Mouse (Mus musculus) heart, embryonic 12.5 days (tissue): Measurements from ENCODE around the gene Cpn1. TPM values are rescaled to one million over a fixed set of nuclear protein-coding genes. Genes with fewer than 3 reads are reported as not detected.
"Not testable (repeated sequence)": the region's sequence is repeated elsewhere in the genome, so short reads cannot be mapped to it uniquely, and the experiment has no call there.

Experiments used
- ATAC-seq: fragments of 200-750 bp; cut with Nextera tagmentation; 2 replicates; pipeline ENCODE4 v1.8.0; 2017; ENCODE audit warnings: moderate TSS enrichment, moderate library complexity; ENCODE audit not compliant: insufficient number of reproducible peaks, low FRiP score
- H3K27ac ChIP-seq: fragments of 300-500 bp; sonication (generic); 2 replicates; pipeline ENCODE4 v1.5.1; 2016; ENCODE audit warnings: mild to moderate bottlenecking, moderate library complexity; ENCODE audit not compliant: poor library complexity, severe bottlenecking
- H3K27me3 ChIP-seq: fragments of 300-500 bp; sonication (generic); replicated peaks from 2 replicates; pipeline ENCODE4 v1.6.1; 2016; ENCODE audit warnings: mild to moderate bottlenecking, moderate library complexity
- H3K36me3 ChIP-seq: fragments of 300-500 bp; sonication (generic); 2 replicates; pipeline ENCODE4 v1.6.1; 2016; ENCODE audit warnings: mild to moderate bottlenecking, moderate library complexity
- H3K4me1 ChIP-seq: fragments of 300-500 bp; sonication (generic); replicated peaks from 2 replicates; pipeline ENCODE4 v1.6.1; 2016; ENCODE audit warnings: mild to moderate bottlenecking
- H3K4me2 ChIP-seq: fragments of 300-500 bp; sonication (generic); 2 replicates; pipeline ENCODE4 v1.6.1; 2016; ENCODE audit warnings: mild to moderate bottlenecking, moderate library complexity
- H3K4me3 ChIP-seq: fragments of 300-500 bp; sonication (generic); 2 replicates; pipeline ENCODE4 v1.5.1; 2016; ENCODE audit warnings: mild to moderate bottlenecking
- H3K9ac ChIP-seq: fragments of 300-500 bp; sonication (generic); 2 replicates; pipeline ENCODE4 v1.6.1; 2016; ENCODE audit warnings: mild to moderate bottlenecking, moderate library complexity
- H3K9me3 ChIP-seq: fragments of 300-500 bp; sonication (generic); replicated peaks from 2 replicates; pipeline ENCODE4 v1.6.1; 2016; ENCODE audit warnings: mild to moderate bottlenecking, moderate library complexity
- WGBS: fragments of 180-500 bp; shearing (Covaris S2); methylation state at CpG from one replicate; pipeline ENCODE4 v1.1.7; 2016; 5-methylcytosine and 5-hydroxymethylcytosine counted together
- polyA plus RNA-seq: library from polyadenylated mRNA; unstranded; fragments of >200 nt; fragmentation: Nextera tagmentation; extraction: Ambion mirVana; gene quantifications from 2 replicates; pipeline ENCODE4 v1.2.1, GENCODE M21; 2016

Cpn1 gene
- polyA plus RNA-seq, 1 experiment from 2014 or later: 1.6 TPM

GRCm38 (mm10) chr19:43960014-43960413 lies 26.3 kb downstream of the Cpn1 start:
- Histone ChIP-seq H3K36me3 (no peaks in the 10 kb centered on the region), H3K27ac (no peak overlapping the region), H3K9me3 (0 out of 2 replicates have a peak, but pooled peaks cover 3% of the 10 kb centered on the region), H3K4me1 (no peaks in the 10 kb centered on the region), H3K4me3 (no peak overlapping the region), H3K9ac (no peak overlapping the region), H3K27me3 (no peaks in the 10 kb centered on the region; the same call in 1 of the 2 replicates), H3K4me2 (no peak overlapping the region)
- ATAC-seq: no peak
- 82% methylated on average over 11 of the region's 11 CpGs for WGBS

GRCm38 (mm10) chr19:43959162-43959561 lies 27.2 kb downstream of the Cpn1 start:
- Histone ChIP-seq H3K4me3 (no peak overlapping the region), H3K9me3 (0 out of 2 replicates have a peak, but pooled peaks cover 3% of the 10 kb centered on the region), H3K4me2 (no peak overlapping the region), H3K27ac (no peak overlapping the region), H3K36me3 (no peaks in the 10 kb centered on the region), H3K27me3 (no peaks in the 10 kb centered on the region), H3K4me1 (no peaks in the 10 kb centered on the region), H3K9ac (no peak overlapping the region)
- WGBS: 25% methylated on average over 2 of the region's 2 CpGs
- ATAC-seq: 0 out of 2 replicates have a peak, but pooled peaks have one; percentile 25

DNA sequence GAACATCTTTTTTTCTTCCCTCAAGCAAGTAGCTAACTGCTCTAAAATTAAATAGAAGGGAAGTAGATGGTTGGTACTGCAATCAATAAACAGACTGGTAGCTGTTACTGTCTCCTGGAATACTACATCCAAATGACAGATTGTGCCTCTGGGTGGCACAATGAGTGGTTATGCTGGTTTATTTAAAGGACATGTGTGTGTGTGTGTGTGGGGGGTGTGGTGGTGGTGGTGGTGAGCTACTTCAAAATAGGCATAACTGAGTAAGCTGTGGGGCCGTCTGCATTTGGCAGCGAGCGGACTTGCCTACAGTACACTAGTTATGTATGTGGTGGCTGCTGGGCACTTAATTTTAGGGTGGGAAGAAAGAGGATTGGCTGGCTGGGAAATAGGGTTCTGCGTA lies 28.5 kb downstream of the Cpn1 start:
- Histone ChIP-seq H3K4me2 (no peak overlapping the region), H3K27me3 (no peaks in the 10 kb centered on the region), H3K9me3 (0 out of 2 replicates have a peak, but pooled peaks cover 3% of the 10 kb centered on the region), H3K36me3 (no peaks in the 10 kb centered on the region), H3K4me1 (no peaks in the 10 kb centered on the region), H3K9ac (no peak overlapping the region), H3K27ac (no peak overlapping the region), H3K4me3 (no peak overlapping the region)
- ATAC-seq: no peak
- WGBS: 65% methylated on average over 4 of the region's 4 CpGs

DNA sequence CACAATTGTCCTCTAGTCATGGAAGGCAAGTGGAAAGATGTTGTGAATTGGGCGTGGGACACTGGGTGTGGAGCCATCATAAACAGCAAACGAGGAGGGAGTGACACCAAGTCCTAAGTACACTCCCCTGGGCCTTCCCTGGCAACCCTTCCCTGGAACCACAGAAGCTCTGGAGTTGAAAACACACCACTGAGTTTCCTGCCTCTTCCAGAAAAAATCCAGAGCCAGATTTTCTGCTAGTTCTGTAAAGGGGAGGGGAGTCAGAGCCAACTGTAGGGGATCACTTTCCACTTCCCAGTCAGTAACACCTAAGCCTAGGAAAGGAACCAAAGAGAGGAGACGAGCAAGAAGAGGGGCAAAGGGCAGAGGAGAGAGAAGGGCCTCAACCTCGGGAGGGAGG lies 29.0 kb downstream of the Cpn1 start:
- ATAC-seq: no peak
- 24% methylated on average over 4 of the region's 4 CpGs for WGBS
- H3K27ac ChIP-seq: no peak overlapping the region
- no peak overlapping the region for H3K4me2 ChIP-seq
- no peak overlapping the region for H3K9ac ChIP-seq
- H3K27me3 ChIP-seq: no peaks in the 10 kb centered on the region
- H3K4me3 ChIP-seq: no peak overlapping the region
- H3K4me1 ChIP-seq: no peaks in the 10 kb centered on the region
- H3K36me3 ChIP-seq: no peaks in the 10 kb centered on the region
- 0 out of 2 replicates have a peak, but pooled peaks cover 3% of the 10 kb centered on the region for H3K9me3 ChIP-seq

GRCm38 (mm10) chr19:43955266-43955665 lies 31.1 kb downstream of the Cpn1 start:
- Histone ChIP-seq H3K4me2 (no peak overlapping the region), H3K9ac (no peak overlapping the region), H3K4me3 (no peak overlapping the region), H3K9me3 (no peaks in the 10 kb centered on the region), H3K27me3 (no peaks in the 10 kb centered on the region), H3K27ac (no peak overlapping the region), H3K4me1 (no peaks in the 10 kb centered on the region), H3K36me3 (no peaks in the 10 kb centered on the region)
- WGBS: 72% methylated on average over 5 of the region's 5 CpGs
- ATAC-seq: no peak

DNA sequence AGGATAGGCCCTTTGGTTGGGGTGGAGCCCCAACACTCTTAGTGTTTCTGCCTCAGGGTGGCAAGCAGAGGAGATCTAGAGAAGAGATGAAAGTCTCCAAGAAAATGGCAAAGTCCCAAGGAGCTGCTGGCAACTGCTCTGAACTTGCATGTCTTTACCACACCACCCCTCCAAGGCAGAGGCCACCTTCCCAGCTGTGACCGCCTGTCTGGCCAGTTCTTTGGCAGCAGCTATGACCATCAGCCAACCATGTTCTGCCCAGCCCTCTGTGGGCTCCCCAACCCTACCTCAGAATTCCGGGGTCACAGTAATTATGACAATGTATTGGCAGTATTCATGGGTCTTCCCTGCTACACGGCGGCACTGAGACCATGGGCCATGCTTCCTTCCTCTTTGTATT lies 31.5 kb downstream of the Cpn1 start:
- ATAC-seq: no peak
- Histone ChIP-seq H3K27me3 (no peaks in the 10 kb centered on the region), H3K27ac (no peak overlapping the region), H3K36me3 (no peaks in the 10 kb centered on the region), H3K4me2 (no peak overlapping the region), H3K4me3 (no peak overlapping the region), H3K9me3 (no peaks in the 10 kb centered on the region), H3K4me1 (no peaks in the 10 kb centered on the region), H3K9ac (no peak overlapping the region)
- WGBS: 78% methylated on average over 4 of the region's 4 CpGs

GRCm38 (mm10) chr19:43952936-43953335 lies 33.4 kb downstream of the Cpn1 start:
- H3K9me3 ChIP-seq, ATAC-seq, H3K27me3 ChIP-seq, H3K4me1 ChIP-seq, H3K27ac ChIP-seq, H3K36me3 ChIP-seq, H3K4me2 ChIP-seq, H3K4me3 ChIP-seq, H3K9ac ChIP-seq: not testable (repeated sequence)
- WGBS: 88% methylated on average over 8 of the region's 8 CpGs

DNA sequence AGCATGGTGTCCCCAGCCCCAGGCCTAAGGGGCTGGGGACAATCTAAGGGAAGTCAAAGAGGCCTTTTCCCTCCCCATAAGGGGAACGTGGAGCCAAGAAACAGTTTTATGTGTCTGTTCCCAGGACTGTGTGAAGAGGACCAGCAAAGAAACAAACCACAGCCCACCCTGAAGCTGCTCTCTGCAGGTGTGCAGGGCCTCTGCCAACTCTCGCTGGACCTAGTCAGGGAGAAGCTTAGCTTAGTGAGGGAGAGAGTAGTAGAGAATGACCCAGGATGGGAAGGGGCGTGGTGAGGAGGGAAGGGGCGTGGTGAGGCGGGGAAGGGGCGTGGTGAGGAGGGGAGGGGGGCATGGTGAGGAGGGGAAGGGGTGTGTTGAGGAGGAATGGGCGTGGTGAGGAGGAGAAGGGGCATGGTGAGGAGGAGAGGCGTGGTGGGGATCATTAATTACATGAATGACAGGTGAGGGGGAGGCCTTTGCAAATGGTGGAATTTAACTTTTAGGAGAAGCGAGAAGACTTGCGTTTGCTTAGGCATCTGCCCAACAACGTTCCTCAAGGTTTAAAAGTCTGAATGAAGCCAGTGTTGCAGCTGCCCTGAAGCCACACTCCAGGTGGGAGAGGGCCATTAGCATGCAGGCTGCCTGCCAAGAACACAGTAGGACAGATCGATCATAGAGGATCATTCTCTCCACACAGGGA lies 37.1 kb downstream of the Cpn1 start:
- Histone ChIP-seq H3K9ac (no peak overlapping the region), H3K4me1 (no peaks in the 10 kb centered on the region), H3K9me3 (no peaks in the 10 kb centered on the region), H3K27me3 (no peaks in the 10 kb centered on the region), H3K36me3 (no peaks in the 10 kb centered on the region), H3K27ac (no peak overlapping the region), H3K4me3 (no peak overlapping the region), H3K4me2 (no peak overlapping the region)
- no peak for ATAC-seq
- 7% methylated on average over 12 of the region's 12 CpGs for WGBS

GRCm38 (mm10) chr19:43944566-43944965 lies 41.8 kb downstream of the Cpn1 start:
- 75% methylated on average over 8 of the region's 8 CpGs for WGBS
- H3K4me2 ChIP-seq: no peak overlapping the region
- H3K4me1 ChIP-seq: no peaks in the 10 kb centered on the region
- ATAC-seq: no peak
- H3K27me3 ChIP-seq: no peaks in the 10 kb centered on the region
- no peaks in the 10 kb centered on the region for H3K36me3 ChIP-seq
- H3K27ac ChIP-seq: no peak overlapping the region
- H3K4me3 ChIP-seq: no peak overlapping the region
- H3K9ac ChIP-seq: no peak overlapping the region
- no peaks in the 10 kb centered on the region for H3K9me3 ChIP-seq

- no peak for ATAC-seq
- Histone ChIP-seq H3K9me3 (no peaks in the 10 kb centered on the region), H3K4me2 (no peak overlapping the region), H3K36me3 (no peaks in the 10 kb centered on the region), H3K27me3 (no peaks in the 10 kb centered on the region), H3K4me1 (peaks cover 9% of the 10 kb centered on the region), H3K4me3 (no peak overlapping the region), H3K27ac (no peak overlapping the region), H3K9ac (no peak overlapping the region)
- WGBS: 69% methylated on average over 16 of the region's 16 CpGs
Observed at GRCm38 (mm10) chr19:43943076-43943475, 43.3 kb downstream of the Cpn1 start.

GRCm38 (mm10) chr19:43939769-43940689 lies 46.3 kb downstream of the Cpn1 start, which contains the start of gene Dnmbp:
TSS of gene Dnmbp (minus strand) at chr19:43940191.
- Histone ChIP-seq H3K9ac (peak within 1 kb of the TSS; percentile 94), H3K9me3 (no peaks in the 10 kb centered on the region), H3K27ac (peak within 1 kb of the TSS; percentile 79), H3K36me3 (no peaks in the 10 kb centered on the region), H3K4me3 (peak within 1 kb of the TSS; percentile 80), H3K4me2 (peak within 1 kb of the TSS; percentile 74), H3K27me3 (no peaks in the 10 kb centered on the region), H3K4me1 (peaks cover 29% of the 10 kb centered on the region)
- peak; percentile 88 for ATAC-seq
- 4% methylated on average over 69 of the region's 94 CpGs for WGBS
